8 mouse cellular contexts compared by ENCODE assay signal in the genomic region with DNA sequence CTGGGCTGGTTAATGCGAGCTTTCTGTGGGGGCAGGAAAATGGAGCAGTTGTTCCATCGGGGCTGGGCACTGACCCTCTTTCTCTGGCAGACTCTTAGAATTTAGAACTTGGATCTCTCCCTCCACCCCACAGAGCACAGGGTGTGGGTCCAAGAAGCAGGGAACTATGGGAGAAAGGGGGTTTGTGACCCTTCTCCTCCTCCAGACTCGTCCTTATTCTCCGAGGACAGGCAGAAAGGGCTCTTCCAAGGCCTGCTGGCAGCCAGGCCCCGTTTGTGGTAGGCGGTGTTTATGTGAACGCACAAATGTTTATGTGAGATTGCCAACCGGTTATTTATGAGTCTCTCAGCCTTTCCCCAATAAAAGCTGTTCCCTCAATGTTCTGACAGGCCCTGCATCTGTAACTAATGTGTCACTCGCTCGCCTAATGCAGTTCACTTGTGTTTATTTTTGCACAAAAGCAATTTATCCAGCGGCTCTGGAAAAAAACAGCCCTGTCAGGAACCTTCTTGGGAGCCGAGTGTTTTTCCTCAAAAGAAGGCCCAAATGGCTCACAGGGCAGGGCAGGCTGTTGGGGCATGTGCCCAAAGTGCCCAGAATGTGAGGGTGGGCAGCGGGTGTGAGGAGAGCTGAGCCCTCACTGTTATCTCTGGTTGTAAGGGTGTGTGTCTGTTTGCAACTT. TPM values are rescaled to one million over a fixed set of nuclear protein-coding genes. Genes with fewer than 3 reads are reported as not detected.
A peak's percentile ranks its signal among the peaks of the same experiment; 100 is the strongest.
DNase-seq lines count a peak whose midpoint lies in the region; ATAC-seq and TF ChIP-seq lines count a peak whose summit lies in the region.

No protein-coding gene starts in this region.

- H3K4me3 ChIP-seq in forebrain, embryonic 16.5 days (replicated peaks; ENCODE audit: low read length) = no peak overlapping the region
- no peak overlapping the region for H3K4me3 ChIP-seq in kidney, postnatal 0 days (replicated peaks; ENCODE audit: low read depth, low read length)
- H3K4me3 ChIP-seq in liver, embryonic 13.5 days (replicated peaks) = no peak overlapping the region

- H3K27me3 ChIP-seq in forebrain, embryonic 16.5 days (replicated peaks; ENCODE audit: control insufficient read depth, insufficient read depth, low read length) = no peaks in the 10 kb centered on the region
- no peaks in the 10 kb centered on the region for H3K27me3 ChIP-seq in kidney, postnatal 0 days (ENCODE audit: insufficient read depth, low read length)
- no peaks in the 10 kb centered on the region for H3K27me3 ChIP-seq in liver, embryonic 13.5 days

- no peak overlapping the region for H3K9ac ChIP-seq in forebrain, embryonic 16.5 days (replicated peaks; ENCODE audit: low read depth, low read length)
- H3K9ac ChIP-seq in kidney, postnatal 0 days (ENCODE audit: low read depth, low read length) = no peak overlapping the region
- no peak overlapping the region for H3K9ac ChIP-seq in liver, embryonic 13.5 days

- TF ChIP-seq CTCF in kidney, postnatal 0 days (IDR thresholded peaks at IDR 0.05; ENCODE audit: low read depth) = no peak

- peak; percentile 50 for DNase-seq in cerebellum, adult 9-10 months
- DNase-seq in cerebellum, adult 11 months = no peak
- peak; percentile 24 for DNase-seq in MN1 (ENCODE audit: low spot score)
- DNase-seq in kidney, postnatal 0 days (ENCODE audit: low spot score) = peak; percentile 88
- no peak for DNase-seq in liver, embryonic 13.5 days
- peak; percentile 47 to 82 for DNase-seq in right cerebral cortex, postnatal 10 days (ENCODE audit: low spot score in 2 of 2)
- DNase-seq in Muller cell, postnatal 12 days (ENCODE audit: inconsistent ontology term) = no peak

- peak; percentile 91 for ATAC-seq in forebrain, embryonic 16.5 days
- no peak; the same call in 1 of the 2 replicates for ATAC-seq in kidney, postnatal 0 days (replicated peaks; ENCODE audit: low FRiP score, low read depth)
- ATAC-seq in liver, embryonic 13.5 days (ENCODE audit: low read depth) = no peak

- 15% methylated on average over 13 of the region's 13 CpGs for WGBS in forebrain, embryonic 16.5 days
- 31% methylated on average over 13 of the region's 13 CpGs for WGBS in kidney, postnatal 0 days
- WGBS in liver, embryonic 13.5 days (ENCODE audit: insufficient replicate concordance) = 60% methylated on average over 13 of the region's 13 CpGs

- H3K36me3 ChIP-seq in forebrain, embryonic 16.5 days (ENCODE audit: control insufficient read depth, insufficient read depth) = no peaks in the 10 kb centered on the region
- H3K36me3 ChIP-seq in kidney, postnatal 0 days (ENCODE audit: insufficient read depth, low read length) = no peaks in the 10 kb centered on the region
- H3K36me3 ChIP-seq in liver, embryonic 13.5 days = no peaks in the 10 kb centered on the region

- H3K9me3 ChIP-seq in forebrain, embryonic 16.5 days (ENCODE audit: control insufficient read depth, low read length) = no peaks in the 10 kb centered on the region
- H3K9me3 ChIP-seq in kidney, postnatal 0 days (replicated peaks; ENCODE audit: low read length) = no peaks in the 10 kb centered on the region
- H3K9me3 ChIP-seq in liver, embryonic 13.5 days (replicated peaks) = no peaks in the 10 kb centered on the region

- peak overlapping the region; percentile 41 for H3K27ac ChIP-seq in forebrain, embryonic 16.5 days (ENCODE audit: low read length)
- peak overlapping the region; percentile 83 for H3K27ac ChIP-seq in kidney, postnatal 0 days
- peak overlapping the region; percentile 32; the same call in 1 of the 2 replicates for H3K27ac ChIP-seq in liver, embryonic 13.5 days

- no peak overlapping the region for H3K4me2 ChIP-seq in forebrain, embryonic 16.5 days (ENCODE audit: low read length)
- no peak overlapping the region for H3K4me2 ChIP-seq in kidney, postnatal 0 days (ENCODE audit: low read length)
- H3K4me2 ChIP-seq in liver, embryonic 13.5 days = no peak overlapping the region

- H3K4me1 ChIP-seq in forebrain, embryonic 16.5 days (replicated peaks; ENCODE audit: control insufficient read depth, insufficient read depth, low read length) = peaks cover 19% of the 10 kb centered on the region
- peaks cover 13% of the 10 kb centered on the region for H3K4me1 ChIP-seq in kidney, postnatal 0 days (replicated peaks; ENCODE audit: insufficient read depth, low read length)
- H3K4me1 ChIP-seq in liver, embryonic 13.5 days (replicated peaks) = peaks cover 15% of the 10 kb centered on the region

RNA-seq across cellular contexts. Expression of a gene that starts 42.1 kb away (rescaled TPM):
- 0.14 and 0.29 TPM in 2 replicates for polyA plus RNA-seq in forebrain, embryonic 16.5 days (2015; fragmentation: Nextera tagmentation; extraction: Ambion mirVana)
- polyA plus RNA-seq in kidney, postnatal 0 days (2015; fragmentation: Nextera tagmentation; extraction: Ambion mirVana) = 4.9 and 6.3 TPM in 2 replicates
- 16.2 and 17.1 TPM in 2 replicates for polyA plus RNA-seq in liver, embryonic 13.5 days (2015; fragmentation: Nextera tagmentation; extraction: Ambion mirVana)

Comparison
In these comparisons a context has a peak if more than half of its experiments do, and no peak if none do; other contexts are left out.
1. DNase-seq: peak in cerebellum, adult 9-10 months (single experiment), MN1 (single experiment), kidney, postnatal 0 days (single experiment) and right cerebral cortex, postnatal 10 days (2 of 2); none in cerebellum, adult 11 months (single experiment), liver, embryonic 13.5 days (single experiment) and Muller cell, postnatal 12 days (single experiment).
2. H3K27ac ChIP-seq: peak in every context shown above with its lines; median percentile 83 in kidney, postnatal 0 days; 41 in forebrain, embryonic 16.5 days; 32 in liver, embryonic 13.5 days.